Mouse (Mus musculus) liver, embryonic 12.5 days (tissue): ENCODE data around the gene Dclre1b. TPM values are rescaled to one million over a fixed set of nuclear protein-coding genes. Genes with fewer than 3 reads are reported as not detected.
"Not testable (repeated sequence)": the region's sequence is repeated elsewhere in the genome, so short reads cannot be mapped to it uniquely, and the experiment has no call there.

Experiments used
- ATAC-seq: fragments of 200-750 bp; cut with Nextera tagmentation; 2 replicates; pipeline ENCODE4 v1.8.0; 2017; ENCODE audit warnings: moderate number of reproducible peaks, mild to moderate bottlenecking, moderate library complexity
- H3K27ac ChIP-seq: fragments of 300-500 bp; sonication (generic); 2 replicates; pipeline ENCODE4 v1.5.1; 2016; ENCODE audit warnings: mild to moderate bottlenecking
- H3K27me3 ChIP-seq: fragments of 300-500 bp; sonication (generic); replicated peaks from 2 replicates; pipeline ENCODE4 v1.6.1; 2016; ENCODE audit warnings: mild to moderate bottlenecking, moderate library complexity
- H3K36me3 ChIP-seq: fragments of 300-500 bp; sonication (generic); 2 replicates; pipeline ENCODE4 v1.6.1; 2016; ENCODE audit warnings: mild to moderate bottlenecking, moderate library complexity
- H3K4me1 ChIP-seq: fragments of 300-500 bp; sonication (generic); 2 replicates; pipeline ENCODE4 v1.6.1; 2016
- H3K4me2 ChIP-seq: fragments of 300-500 bp; sonication (generic); 2 replicates; pipeline ENCODE4 v1.6.1; 2016; ENCODE audit warnings: mild to moderate bottlenecking, moderate library complexity
- H3K4me3 ChIP-seq: fragments of 300-500 bp; sonication (generic); 2 replicates; pipeline ENCODE4 v1.5.1; 2016; ENCODE audit warnings: mild to moderate bottlenecking, moderate library complexity
- H3K9ac ChIP-seq: fragments of 300-500 bp; sonication (generic); 2 replicates; pipeline ENCODE4 v1.6.1; 2016; ENCODE audit warnings: mild to moderate bottlenecking, moderate library complexity
- H3K9me3 ChIP-seq: fragments of 300-500 bp; sonication (generic); replicated peaks from 2 replicates; pipeline ENCODE4 v1.6.1; 2016; ENCODE audit warnings: mild to moderate bottlenecking, moderate library complexity
- WGBS: fragments of 180-500 bp; shearing (Covaris S2); methylation state at CpG from one replicate; pipeline ENCODE4 v1.1.7; 2016; ENCODE audit not compliant: insufficient replicate concordance; 5-methylcytosine and 5-hydroxymethylcytosine counted together
- polyA plus RNA-seq: library from polyadenylated mRNA; unstranded; fragments of >200 nt; fragmentation: Nextera tagmentation; extraction: Ambion mirVana; gene quantifications from 2 replicates; pipeline ENCODE4 v1.2.1, GENCODE M21; 2016

The Dclre1b gene
- 28.4 and 30.8 TPM in 2 replicates for polyA plus RNA-seq

- Histone ChIP-seq H3K4me3 (peak within 1 kb of the TSS; percentile 96), H3K27ac (peak within 1 kb of the TSS; percentile 97), H3K9me3 (no peaks in the 10 kb centered on the region), H3K4me2 (peak within 1 kb of the TSS; percentile 75), H3K36me3 (peaks cover 64% of the 10 kb centered on the region), H3K4me1 (peaks cover 63% of the 10 kb centered on the region), H3K27me3 (no peaks in the 10 kb centered on the region), H3K9ac (peak within 1 kb of the TSS; percentile 88)
- under 1% methylated on average over 58 of the region's 70 CpGs for WGBS
- ATAC-seq, result peak; percentile 90
These were observed at the start of gene Dclre1b, which contains the start of the genes Ap4b1 and Gm43064 for GRCm38 (mm10) chr3:103808891-103809798. Dclre1b (minus strand) TSS chr3:103809444. Ap4b1 (plus strand) TSS chr3:103809520. Gm43064 (plus strand) TSS chr3:103809573.

DNA sequence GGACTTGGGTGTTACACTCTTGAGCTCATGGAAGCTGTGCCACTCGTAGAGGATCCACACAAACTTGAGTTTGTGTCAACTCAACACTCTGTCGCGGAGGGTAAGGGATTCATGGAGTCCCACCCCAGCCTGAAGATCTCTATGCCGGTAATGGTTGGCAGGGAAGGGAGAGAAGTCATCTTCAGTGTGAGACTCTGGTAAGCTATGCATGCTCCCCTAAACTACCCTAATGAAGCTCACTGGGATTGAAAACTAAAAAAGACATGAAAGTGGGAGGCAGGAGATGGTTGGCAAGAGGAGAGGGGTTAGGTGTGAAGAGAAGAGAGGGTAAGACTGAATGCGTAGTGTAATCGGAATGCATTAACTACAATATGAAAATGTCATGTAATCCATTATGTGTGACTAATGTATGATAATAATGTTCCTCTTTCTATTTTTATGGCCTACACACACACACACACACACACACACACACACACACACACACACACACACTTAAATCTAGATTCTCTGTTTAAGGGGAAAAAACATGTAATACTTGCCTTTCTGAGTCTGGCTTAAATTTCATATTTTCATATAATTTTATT, 48.8 kb upstream of the Dclre1b start:
- no peaks in the 10 kb centered on the region for H3K27me3 ChIP-seq
- no peak overlapping the region for H3K27ac ChIP-seq
- no peaks in the 10 kb centered on the region for H3K9me3 ChIP-seq
- WGBS, result 84% methylated on average over 6 of the region's 6 CpGs
- H3K4me1 ChIP-seq, result no peaks in the 10 kb centered on the region
- H3K36me3 ChIP-seq, result no peaks in the 10 kb centered on the region
- ATAC-seq, result no peak
- H3K4me2 ChIP-seq, result no peak overlapping the region
- no peak overlapping the region for H3K4me3 ChIP-seq
- H3K9ac ChIP-seq, result no peak overlapping the region

DNA sequence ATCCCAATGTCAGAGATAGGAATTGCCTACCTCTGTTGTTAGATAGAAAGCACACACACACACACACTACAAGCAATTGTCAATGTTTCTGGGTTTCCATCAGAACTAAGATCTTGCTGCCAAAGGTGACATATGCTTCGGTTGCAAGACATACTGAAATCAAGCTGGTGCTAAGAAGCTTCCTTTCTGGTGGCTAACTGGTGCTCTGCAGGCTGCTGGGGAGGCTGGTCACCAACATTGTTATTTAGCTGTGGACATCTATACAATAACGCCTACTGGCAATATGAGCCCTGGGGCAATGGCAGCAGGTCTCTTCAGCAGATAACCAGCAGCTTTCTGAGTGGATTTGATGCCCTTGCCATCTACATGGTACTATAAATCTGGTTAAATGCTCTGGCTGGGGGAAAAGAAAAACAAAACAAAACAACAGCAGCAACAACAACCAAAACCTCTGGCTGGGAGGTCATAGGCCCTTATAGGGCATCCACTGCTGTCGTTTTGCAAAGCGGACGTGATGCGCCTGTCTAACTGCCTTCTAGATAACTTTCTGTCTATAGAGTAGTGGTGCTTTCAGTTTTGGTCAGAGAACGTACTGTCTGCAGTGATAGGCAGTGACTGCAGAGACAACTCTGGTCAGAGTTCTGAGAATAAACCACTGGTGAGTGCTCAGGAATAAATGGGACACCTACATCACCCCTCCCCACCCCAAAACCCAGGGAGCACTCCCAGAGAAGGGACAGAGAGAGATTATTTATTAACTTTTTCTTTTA, 48.0 kb upstream of the Dclre1b start:
- H3K4me1 ChIP-seq, result no peaks in the 10 kb centered on the region

GRCm38 (mm10) chr3:103853804-103854203, 44.6 kb upstream of the Dclre1b start:
- Histone ChIP-seq H3K4me1 (no peaks in the 10 kb centered on the region), H3K4me2 (no peak overlapping the region), H3K36me3 (no peaks in the 10 kb centered on the region), H3K9ac (no peak overlapping the region), H3K9me3 (no peaks in the 10 kb centered on the region), H3K4me3 (no peak overlapping the region), H3K27ac (no peak overlapping the region), H3K27me3 (no peaks in the 10 kb centered on the region)
- ATAC-seq, result no peak
- WGBS, result 72% methylated on average over 8 of the region's 8 CpGs

More for the DNA sequence above, 48.0 kb upstream of the Dclre1b start:
- Histone ChIP-seq H3K4me3 (no peak overlapping the region), H3K36me3 (no peaks in the 10 kb centered on the region), H3K9me3 (no peaks in the 10 kb centered on the region), H3K27ac (no peak overlapping the region), H3K27me3 (no peaks in the 10 kb centered on the region), H3K4me2 (no peak overlapping the region), H3K9ac (no peak overlapping the region)
- 66% methylated on average over 7 of the region's 7 CpGs for WGBS
- ATAC-seq, result no peak

DNA sequence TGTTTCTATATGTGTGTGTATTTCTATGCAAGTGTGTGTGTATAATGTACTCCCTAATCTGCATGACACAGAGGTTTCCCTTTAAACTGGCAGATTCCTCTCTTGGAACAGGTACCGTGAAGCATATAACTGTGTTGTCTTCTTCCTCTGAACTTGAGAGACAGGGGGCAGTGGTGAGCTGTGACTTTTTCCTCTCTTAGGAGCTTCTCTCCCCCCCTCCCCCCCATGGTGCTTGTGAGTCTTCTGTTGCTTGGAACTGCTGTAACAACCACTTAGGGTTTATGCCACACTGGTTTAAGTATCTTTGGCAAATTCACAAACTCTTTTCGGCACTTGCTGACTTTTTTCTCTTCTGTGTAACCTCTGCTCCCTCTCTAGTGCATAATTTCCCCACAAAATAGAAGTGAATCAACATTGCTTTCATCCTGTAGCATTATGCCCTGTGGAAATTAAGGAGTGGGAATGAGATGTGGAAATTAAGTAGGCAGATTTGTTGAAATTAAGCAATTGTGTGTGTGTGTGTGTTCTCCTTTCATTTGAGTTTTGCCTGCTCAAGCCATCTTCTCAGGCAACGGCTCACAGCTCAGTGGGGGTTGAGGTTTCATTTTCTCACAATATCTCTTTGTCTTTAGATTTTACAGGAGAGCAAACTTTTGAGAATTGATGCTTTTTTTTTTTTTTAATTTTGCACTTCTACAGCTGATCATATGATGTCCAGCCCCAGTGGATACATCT, 43.5 kb upstream of the Dclre1b start:
- WGBS, result 59% methylated on average over 3 of the region's 3 CpGs
- ATAC-seq, result no peak
- Histone ChIP-seq H3K27me3 (no peaks in the 10 kb centered on the region), H3K4me3 (no peak overlapping the region), H3K4me2 (no peak overlapping the region), H3K4me1 (no peaks in the 10 kb centered on the region), H3K9me3 (no peaks in the 10 kb centered on the region), H3K27ac (no peak overlapping the region), H3K9ac (no peak overlapping the region), H3K36me3 (no peaks in the 10 kb centered on the region)

GRCm38 (mm10) chr3:103851882-103852281, 42.6 kb upstream of the Dclre1b start:
- H3K27ac ChIP-seq, result no peak overlapping the region
- H3K9me3 ChIP-seq, result no peaks in the 10 kb centered on the region
- ATAC-seq, result no peak
- H3K4me3 ChIP-seq, result no peak overlapping the region
- no peaks in the 10 kb centered on the region for H3K27me3 ChIP-seq
- H3K4me2 ChIP-seq, result no peak overlapping the region
- H3K36me3 ChIP-seq, result no peaks in the 10 kb centered on the region
- 65% methylated on average over 8 of the region's 8 CpGs for WGBS
- no peaks in the 10 kb centered on the region for H3K4me1 ChIP-seq
- H3K9ac ChIP-seq, result no peak overlapping the region

DNA sequence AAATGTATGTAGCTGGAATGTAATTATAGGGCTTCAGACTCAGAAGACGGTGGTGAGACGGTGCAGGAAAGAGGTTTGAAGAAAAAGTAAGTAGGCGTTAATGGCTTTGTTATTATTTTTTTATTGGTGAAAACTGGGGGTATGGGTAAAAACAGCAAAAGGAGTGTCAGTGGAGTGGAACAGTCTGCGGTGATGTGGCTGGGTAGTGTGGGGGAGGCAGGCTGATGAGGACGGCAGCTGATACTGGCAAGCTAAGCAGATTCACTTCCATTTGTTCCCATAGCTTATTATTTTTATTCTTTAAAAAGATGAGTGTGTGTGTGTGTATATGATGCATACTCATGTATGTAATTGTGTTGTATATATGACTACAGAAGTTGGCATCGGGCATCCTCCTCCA, 42.2 kb upstream of the Dclre1b start:
- H3K4me2 ChIP-seq, result no peak overlapping the region
- H3K36me3 ChIP-seq, result no peaks in the 10 kb centered on the region
- no peak for ATAC-seq
- H3K9ac ChIP-seq, result no peak overlapping the region
- no peaks in the 10 kb centered on the region for H3K4me1 ChIP-seq
- no peak overlapping the region for H3K4me3 ChIP-seq
- H3K27ac ChIP-seq, result no peak overlapping the region
- 79% methylated on average over 6 of the region's 6 CpGs for WGBS
- H3K27me3 ChIP-seq, result no peaks in the 10 kb centered on the region
- H3K9me3 ChIP-seq, result no peaks in the 10 kb centered on the region

DNA sequence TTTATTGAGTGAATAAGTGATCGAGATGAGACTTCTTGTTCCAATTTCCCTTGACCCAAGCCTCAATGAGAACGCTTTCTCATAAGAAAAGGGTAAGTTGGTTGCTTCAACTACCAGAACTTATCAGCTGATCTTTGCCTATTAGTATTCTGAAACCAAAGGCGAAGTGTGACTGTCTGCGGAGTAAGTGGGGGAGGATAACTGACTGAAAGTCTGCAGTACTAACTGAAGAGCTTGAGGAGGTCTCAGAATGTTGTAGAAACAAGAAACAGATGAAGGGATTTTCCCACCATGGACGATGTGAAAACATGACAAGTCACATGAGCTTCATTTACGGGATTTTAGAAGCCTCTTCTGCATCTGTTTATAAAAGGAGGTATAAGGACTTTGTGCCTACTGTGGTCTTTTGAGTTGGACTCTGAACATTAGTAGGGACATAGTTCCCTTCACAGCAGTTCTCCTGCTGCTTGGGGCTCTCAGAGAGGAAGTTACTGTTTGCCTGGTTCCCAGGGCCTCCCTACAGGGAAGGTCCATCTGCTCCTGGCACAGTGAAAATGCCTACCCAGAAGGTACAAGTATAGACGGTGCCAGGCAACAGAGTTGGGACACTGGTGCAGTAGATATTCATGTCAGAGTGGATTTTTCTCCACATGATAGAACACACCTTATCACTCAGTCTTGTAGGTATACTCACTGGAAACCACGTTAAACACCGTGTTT, 41.6 kb upstream of the Dclre1b start:
- no peak overlapping the region for H3K4me2 ChIP-seq
- ATAC-seq, result no peak
- H3K27me3 ChIP-seq, result no peaks in the 10 kb centered on the region
- H3K27ac ChIP-seq, result no peak overlapping the region
- no peak overlapping the region for H3K9ac ChIP-seq
- WGBS, result 54% methylated on average over 9 of the region's 9 CpGs
- H3K9me3 ChIP-seq, result no peaks in the 10 kb centered on the region
- no peaks in the 10 kb centered on the region for H3K36me3 ChIP-seq
- H3K4me3 ChIP-seq, result no peak overlapping the region
- H3K4me1 ChIP-seq, result no peaks in the 10 kb centered on the region

DNA sequence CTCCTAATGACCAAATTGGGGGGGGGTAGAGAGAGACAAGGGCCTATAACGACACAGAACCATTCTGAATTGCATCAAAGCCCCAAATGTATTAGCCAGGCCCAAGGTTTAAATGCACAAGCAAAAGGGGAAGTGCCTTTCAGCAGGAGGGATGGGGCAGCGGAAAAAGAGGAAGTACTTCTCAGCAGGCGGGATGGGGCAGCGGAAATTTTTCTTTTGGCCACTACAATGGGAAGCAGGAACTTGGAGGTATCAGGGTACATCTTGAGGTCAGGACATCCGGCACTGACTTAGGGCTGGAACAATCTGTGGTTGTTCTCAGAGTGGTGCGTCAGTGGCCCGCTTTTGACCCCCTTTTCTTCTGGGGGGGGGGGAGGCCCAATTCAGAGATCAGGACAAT, 31.7 kb upstream of the Dclre1b start:
- not testable (repeated sequence) for H3K4me1 ChIP-seq, H3K9ac ChIP-seq, H3K9me3 ChIP-seq, H3K36me3 ChIP-seq, H3K27me3 ChIP-seq, H3K4me3 ChIP-seq, H3K27ac ChIP-seq, ATAC-seq, H3K4me2 ChIP-seq
- 59% methylated on average over 7 of the region's 7 CpGs for WGBS

- H3K9ac ChIP-seq, ATAC-seq, H3K27me3 ChIP-seq, H3K4me3 ChIP-seq, H3K4me1 ChIP-seq, H3K36me3 ChIP-seq, H3K27ac ChIP-seq, H3K9me3 ChIP-seq, H3K4me2 ChIP-seq: not testable (repeated sequence)
- 75% methylated on average over 3 of the region's 3 CpGs for WGBS
These were observed 31.0 kb upstream of the Dclre1b start for GRCm38 (mm10) chr3:103840195-103840594.

- H3K27ac ChIP-seq, result no peak overlapping the region
- no peak overlapping the region for H3K9ac ChIP-seq
- H3K4me2 ChIP-seq, result no peak overlapping the region
- no peaks in the 10 kb centered on the region for H3K4me1 ChIP-seq
- no peaks in the 10 kb centered on the region for H3K9me3 ChIP-seq
- no peaks in the 10 kb centered on the region for H3K27me3 ChIP-seq
- H3K4me3 ChIP-seq, result no peak overlapping the region
- no peaks in the 10 kb centered on the region for H3K36me3 ChIP-seq
- 83% methylated on average over 6 of the region's 6 CpGs for WGBS
- no peak for ATAC-seq
These were observed 30.5 kb upstream of the Dclre1b start for GRCm38 (mm10) chr3:103839711-103840110.
